Mouse (Mus musculus) spleen, adult 18-20 months (tissue): Measurements from ENCODE around the gene Kif5c.

Experiments
- DNase-seq, 2 experiments: peaks; one replicate each; pipeline ENCODE4 v3.0.0; 2022; ENCODE audit warnings: mixed read lengths in 2 of 2

The Kif5c gene

GRCm38 (mm10) chr2:49625581-49625980 is 6.5 kb downstream of the Kif5c start:
- DNase-seq: no peak

GRCm38 (mm10) chr2:49627611-49628010 is 8.5 kb downstream of the Kif5c start:
- no peak for DNase-seq

GRCm38 (mm10) chr2:49628094-49628705 is 9.1 kb downstream of the Kif5c start:
- DNase-seq: no peak

- no peak for DNase-seq
Observed at GRCm38 (mm10) chr2:49629181-49629580, 10.1 kb downstream of the Kif5c start.

GRCm38 (mm10) chr2:49630636-49631035 is 11.5 kb downstream of the Kif5c start:
- DNase-seq: no peak

GRCm38 (mm10) chr2:49633231-49633630 is 14.1 kb downstream of the Kif5c start:
- DNase-seq: no peak

GRCm38 (mm10) chr2:49642761-49643160 is 23.7 kb downstream of the Kif5c start:
- DNase-seq: no peak

GRCm38 (mm10) chr2:49643756-49644155 is 24.7 kb downstream of the Kif5c start:
- no peak for DNase-seq

GRCm38 (mm10) chr2:49647591-49647990 is 28.5 kb downstream of the Kif5c start:
- no peak for DNase-seq

- no peak for DNase-seq
Observed at GRCm38 (mm10) chr2:49648344-49648743, 29.2 kb downstream of the Kif5c start.

- no peak for DNase-seq
Observed at GRCm38 (mm10) chr2:49648806-49649205, 29.7 kb downstream of the Kif5c start.

- no peak for DNase-seq
Observed at GRCm38 (mm10) chr2:49649211-49649610, 30.1 kb downstream of the Kif5c start.

GRCm38 (mm10) chr2:49651737-49652136 is 32.6 kb downstream of the Kif5c start:
- no peak for DNase-seq

GRCm38 (mm10) chr2:49654606-49655005 is 35.5 kb downstream of the Kif5c start:
- no peak for DNase-seq

GRCm38 (mm10) chr2:49655195-49655873 is 36.2 kb downstream of the Kif5c start:
- no peak for DNase-seq

- no peak for DNase-seq
Observed at GRCm38 (mm10) chr2:49655874-49656195, 36.7 kb downstream of the Kif5c start.

GRCm38 (mm10) chr2:49656988-49657387 is 37.9 kb downstream of the Kif5c start:
- no peak for DNase-seq

- DNase-seq: no peak
Observed at GRCm38 (mm10) chr2:49657666-49658065, 38.6 kb downstream of the Kif5c start.

- DNase-seq: no peak
Observed at GRCm38 (mm10) chr2:49658988-49659387, 39.9 kb downstream of the Kif5c start.

- no peak for DNase-seq
Observed at GRCm38 (mm10) chr2:49659964-49660363, 40.9 kb downstream of the Kif5c start.

GRCm38 (mm10) chr2:49660375-49660923 is 41.4 kb downstream of the Kif5c start:
- no peak for DNase-seq

- no peak for DNase-seq
Observed at GRCm38 (mm10) chr2:49661348-49661747, 42.2 kb downstream of the Kif5c start.

- DNase-seq: no peak
Observed at GRCm38 (mm10) chr2:49661872-49662271, 42.8 kb downstream of the Kif5c start.

GRCm38 (mm10) chr2:49671753-49672500 is 52.8 kb downstream of the Kif5c start:
- DNase-seq: no peak
